Mouse (Mus musculus) gastrocnemius, postnatal 4 days (tissue): Measurements from ENCODE around the gene Unc93a2. TPM values are rescaled to one million over a fixed set of nuclear protein-coding genes. Genes with fewer than 3 reads are reported as not detected.
"Not testable (repeated sequence)": the region's sequence is repeated elsewhere in the genome, so short reads cannot be mapped to it uniquely, and the experiment has no call there.

ENCODE experiments used
- DNase-seq, 2 experiments: peaks; one replicate each; pipeline ENCODE4 v3.0.0; 2021 to 2022; ENCODE audit warnings: low spot score in 2 of 2, mixed read lengths in 2 of 2
- long read RNA-seq, 2 experiments: library from polyadenylated mRNA; stranded (forward); transcript quantifications; one replicate each; pipeline ENCODE4 v2.0.0; 2021
- total RNA-seq, 2 experiments: library from RNA; stranded (reverse); gene quantifications; 2 replicates each; pipeline ENCODE4 v1.2.3; 2021

The Unc93a2 gene
- under 1 TPM; 0.39 to 0.52 TPM for total RNA-seq
- long read RNA-seq, experiment 1, partial matches to known transcripts = 0 of 1 reads
- long read RNA-seq, experiment 1, other reads (novel, unspliced or antisense) = 1 of 1 reads
- long read RNA-seq, experiment 2 = 0 reads

DNA sequence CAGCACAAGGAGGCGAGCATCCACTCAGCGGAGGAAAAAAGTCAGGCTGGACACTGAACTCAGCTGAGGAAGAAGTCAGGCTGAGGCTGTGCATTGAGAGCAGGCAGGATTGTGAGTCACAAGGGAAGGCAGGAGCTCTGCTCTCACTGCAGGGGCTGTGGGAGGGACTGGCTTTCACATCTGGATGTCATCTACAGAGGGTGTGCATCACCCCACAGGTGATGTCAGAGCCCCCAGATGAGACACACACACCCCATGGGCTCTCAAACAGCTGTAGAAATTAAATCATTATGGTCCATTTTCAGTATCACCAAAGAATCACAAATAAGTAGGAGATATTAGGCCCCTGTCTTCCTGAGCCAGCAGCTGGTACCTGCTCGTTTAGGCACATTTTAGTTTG is at the start of gene Unc93a2:
Gene Unc93a2 (minus strand): TSS at position 101 of the 400 bp plus-strand sequence.
- DNase-seq = not testable (repeated sequence)

GRCm38 (mm10) chr17:7434121-7434520 is 48.9 kb upstream of the Unc93a2 start:
- not testable (repeated sequence) for DNase-seq

DNA sequence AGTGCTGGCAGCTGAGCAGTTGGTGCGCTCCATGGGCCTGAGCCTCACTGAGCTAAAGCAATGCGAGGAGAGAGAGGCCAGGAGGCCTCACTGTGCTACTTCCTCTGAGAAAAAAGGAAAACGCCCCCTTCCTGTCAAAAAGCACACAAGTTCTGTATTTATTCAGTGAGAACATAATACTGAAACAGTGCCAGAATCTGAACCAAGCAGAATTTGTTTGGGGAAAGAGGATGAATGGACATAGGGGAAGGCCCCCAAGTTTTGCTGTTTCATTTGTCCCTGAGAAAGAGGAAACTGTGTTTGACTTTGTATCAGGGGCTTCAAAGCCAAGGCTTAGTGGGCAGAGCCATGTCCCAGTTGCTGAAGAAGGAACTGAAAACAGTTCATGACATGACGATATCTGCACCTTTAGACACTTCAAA is 45.0 kb upstream of the Unc93a2 start:
- DNase-seq = not testable (repeated sequence)

GRCm38 (mm10) chr17:7420191-7420973 is 35.1 kb upstream of the Unc93a2 start:
- DNase-seq = not testable (repeated sequence)

DNA sequence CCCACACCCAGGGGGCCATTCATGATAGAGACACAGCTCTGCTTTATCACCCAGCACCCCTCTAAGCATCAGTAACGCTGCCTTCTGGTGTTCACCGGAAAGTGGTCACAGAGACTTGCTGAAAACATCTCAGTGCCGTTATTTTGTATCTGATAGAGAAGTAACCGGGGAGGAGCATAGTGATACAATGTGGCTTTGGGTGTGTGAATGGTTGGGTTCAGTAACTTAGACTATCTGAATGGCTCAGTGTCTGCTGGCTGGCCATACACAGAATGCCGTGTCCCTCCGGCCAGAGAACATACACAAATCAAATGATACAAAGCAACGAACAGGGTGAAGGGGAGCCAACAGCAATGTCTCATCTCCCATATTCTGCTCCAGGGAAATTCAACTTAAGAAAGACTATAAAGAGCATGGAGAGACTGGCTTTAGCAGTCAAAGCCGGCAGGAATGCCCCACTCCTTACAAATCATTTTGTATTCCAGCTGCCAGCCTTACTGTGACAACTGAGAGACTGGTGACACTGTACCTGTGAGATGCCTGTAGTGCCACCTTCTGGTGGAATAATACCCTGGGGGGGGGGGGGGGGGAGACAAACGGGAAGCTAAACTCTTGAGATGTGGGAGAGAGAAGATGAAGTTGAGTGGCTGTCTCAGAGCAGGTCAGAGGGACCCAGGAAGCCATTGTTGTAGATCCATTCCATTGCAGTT is 29.5 kb upstream of the Unc93a2 start:
- not testable (repeated sequence) for DNase-seq

DNA sequence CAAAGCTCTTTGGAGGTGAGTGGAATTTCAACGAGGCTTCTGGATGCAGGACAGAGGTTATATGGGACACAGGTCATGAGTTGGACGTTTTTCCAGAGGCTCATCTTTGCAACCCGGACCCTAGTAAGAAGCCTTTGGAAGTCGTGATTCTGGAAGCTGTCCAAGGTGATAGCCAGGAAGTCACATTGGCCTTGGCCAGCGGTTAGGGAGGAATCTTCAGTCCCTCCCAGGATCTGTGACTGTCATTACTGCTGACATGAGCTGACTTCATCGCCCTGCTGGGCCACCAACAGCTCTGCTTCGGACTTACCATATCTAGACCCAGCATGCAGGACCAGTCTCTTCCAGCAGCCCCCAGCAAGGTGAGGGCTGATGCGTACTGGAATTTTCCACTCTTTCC is 28.1 kb upstream of the Unc93a2 start:
- DNase-seq = not testable (repeated sequence)

- not testable (repeated sequence) for DNase-seq
Observed at GRCm38 (mm10) chr17:7399770-7400169, 14.5 kb upstream of the Unc93a2 start.

DNA sequence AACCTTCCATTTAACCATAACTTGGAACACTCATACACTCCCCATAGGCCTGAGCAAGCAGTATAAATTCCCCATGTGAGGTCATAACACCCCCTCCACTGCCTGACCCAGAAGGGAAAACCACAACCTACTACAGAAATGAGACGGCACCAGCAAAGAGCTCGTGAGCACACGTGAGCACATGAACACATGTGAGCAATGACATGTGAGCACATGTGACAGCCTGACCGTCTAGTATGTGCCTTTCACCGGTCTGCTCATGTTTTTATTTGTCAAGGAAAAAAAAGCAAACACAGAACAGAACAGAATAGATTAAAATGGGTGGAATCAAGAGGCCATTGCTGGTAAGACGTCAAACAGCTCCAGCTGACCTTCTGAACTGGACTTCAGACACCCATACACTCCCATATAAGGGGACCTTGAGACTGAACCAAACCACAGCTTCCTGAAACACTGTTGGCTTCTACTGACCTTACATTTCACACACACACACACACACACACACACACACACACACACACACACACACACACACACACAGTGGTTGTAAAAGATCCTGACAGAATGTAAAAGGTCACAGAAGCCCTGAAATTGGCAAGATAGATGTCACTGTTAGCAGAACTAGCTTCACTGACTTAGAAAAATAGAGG is 13.1 kb upstream of the Unc93a2 start:
- DNase-seq = not testable (repeated sequence)

- DNase-seq = not testable (repeated sequence)
Observed at GRCm38 (mm10) chr17:7397079-7397478, 11.8 kb upstream of the Unc93a2 start.

DNA sequence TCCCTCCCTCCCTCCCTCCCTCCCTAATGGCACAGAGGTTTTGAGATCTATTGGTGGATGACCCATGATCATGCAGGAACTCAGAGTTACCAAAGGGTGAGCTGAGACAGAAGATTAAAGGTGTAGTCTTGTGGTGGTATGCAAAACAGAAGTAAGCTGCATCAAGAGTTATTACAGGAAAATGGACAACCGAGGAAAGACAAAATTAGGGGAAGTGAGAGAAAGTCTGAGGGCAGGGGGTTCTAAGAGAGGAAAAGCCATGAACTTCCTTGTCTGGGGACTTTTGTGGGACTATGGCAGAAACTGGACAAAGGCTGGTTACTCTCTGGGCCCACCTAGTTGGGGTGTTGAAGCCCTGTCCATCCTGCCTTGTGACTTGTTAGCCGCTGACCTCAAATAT is 11.0 kb upstream of the Unc93a2 start:
- DNase-seq = not testable (repeated sequence)

DNA sequence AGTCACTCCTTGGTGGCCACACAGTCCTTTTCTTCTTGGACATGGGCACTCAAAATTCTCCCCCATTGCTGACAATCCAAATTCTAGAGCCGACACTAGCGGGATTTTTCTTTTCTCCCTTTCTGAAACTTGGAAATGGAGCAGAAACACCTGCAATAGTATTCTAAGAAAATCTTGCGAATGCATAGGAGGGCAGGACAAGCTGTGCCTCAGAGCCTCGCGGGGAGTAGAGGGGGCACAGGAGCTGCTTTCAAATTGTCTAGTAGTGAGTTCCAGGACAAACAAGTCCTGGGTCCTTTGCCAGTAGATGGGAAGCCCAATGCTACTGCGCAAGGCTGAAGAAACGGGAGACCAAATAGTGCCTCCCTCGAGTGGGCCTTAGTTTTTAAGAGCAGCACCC is 10.4 kb upstream of the Unc93a2 start:
- DNase-seq = not testable (repeated sequence)

- not testable (repeated sequence) for DNase-seq
Observed at GRCm38 (mm10) chr17:7395116-7395515, 9.9 kb upstream of the Unc93a2 start.

DNA sequence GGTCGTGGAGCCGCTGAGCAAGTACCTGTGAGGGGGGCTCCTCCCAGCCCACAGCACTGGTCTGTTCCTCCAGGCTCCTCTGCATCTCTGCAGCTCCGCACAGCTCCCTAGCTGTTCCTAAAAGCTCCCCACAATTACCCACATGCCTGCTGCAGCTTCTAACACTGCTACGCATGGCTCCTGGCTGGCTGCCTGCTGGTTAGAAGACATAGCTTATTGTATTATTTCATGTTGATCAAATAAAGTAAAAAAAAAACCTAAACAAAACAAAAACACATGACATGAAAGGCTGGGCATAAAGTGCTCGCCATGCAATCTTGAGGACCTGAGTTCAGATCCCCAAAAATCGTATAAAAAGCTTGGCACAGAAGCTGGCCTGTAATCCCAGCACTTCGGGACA is 4.6 kb upstream of the Unc93a2 start:
- DNase-seq = not testable (repeated sequence)

GRCm38 (mm10) chr17:7388958-7389356 is 3.7 kb upstream of the Unc93a2 start:
- not testable (repeated sequence) for DNase-seq

GRCm38 (mm10) chr17:7388341-7388957 is 3.2 kb upstream of the Unc93a2 start:
- not testable (repeated sequence) for DNase-seq

- DNase-seq = not testable (repeated sequence)
Observed at GRCm38 (mm10) chr17:7386016-7386415, 752 bp upstream of the Unc93a2 start.

DNA sequence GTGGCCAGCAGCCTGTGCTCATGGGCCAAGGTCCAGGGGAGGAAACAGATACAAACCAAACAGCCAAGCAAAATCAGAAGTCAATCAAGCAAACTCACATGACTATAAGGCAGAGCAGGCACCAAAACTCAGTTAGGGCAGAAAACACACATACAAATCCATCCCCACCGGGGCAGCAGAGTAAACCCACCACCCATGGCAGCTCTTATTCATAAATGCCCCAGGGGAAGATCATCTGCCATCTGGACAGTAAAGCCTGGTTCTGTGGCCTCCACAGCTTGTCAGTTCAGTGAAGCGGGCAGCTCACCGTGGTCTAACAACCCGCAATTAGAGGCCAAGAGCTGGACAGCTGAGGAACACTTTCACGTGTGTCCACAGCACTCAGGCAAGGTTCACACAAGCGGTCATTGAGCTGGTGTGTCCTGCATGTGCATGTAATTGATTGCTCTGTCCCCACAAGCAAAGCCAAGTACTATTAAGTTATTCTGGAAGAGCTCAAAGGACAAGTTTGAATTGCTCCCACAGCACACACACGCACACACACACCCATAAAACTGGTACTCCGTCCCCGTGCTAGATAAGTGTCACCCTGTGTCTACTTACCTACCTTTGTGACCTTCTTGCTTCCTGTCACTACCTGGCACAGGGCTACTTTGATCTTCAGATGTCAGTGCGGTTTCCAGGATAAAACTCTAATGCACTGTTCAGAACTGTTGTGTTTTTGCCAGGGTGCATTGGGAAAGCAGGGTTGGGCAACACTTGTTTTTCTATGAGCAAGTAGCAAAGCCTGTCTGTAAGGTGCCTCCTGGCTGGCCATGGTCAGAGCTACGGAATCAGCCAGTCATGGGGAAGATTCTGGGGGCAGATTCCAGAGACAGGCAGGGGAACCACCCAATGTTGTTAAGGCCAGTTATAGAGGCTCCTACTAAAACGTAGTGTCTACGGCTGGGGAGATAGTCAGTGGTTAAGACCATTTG is 1.8 kb downstream of the Unc93a2 start:
- not testable (repeated sequence) for DNase-seq

- not testable (repeated sequence) for DNase-seq
Observed at GRCm38 (mm10) chr17:7382711-7383110, 2.6 kb downstream of the Unc93a2 start.

DNA sequence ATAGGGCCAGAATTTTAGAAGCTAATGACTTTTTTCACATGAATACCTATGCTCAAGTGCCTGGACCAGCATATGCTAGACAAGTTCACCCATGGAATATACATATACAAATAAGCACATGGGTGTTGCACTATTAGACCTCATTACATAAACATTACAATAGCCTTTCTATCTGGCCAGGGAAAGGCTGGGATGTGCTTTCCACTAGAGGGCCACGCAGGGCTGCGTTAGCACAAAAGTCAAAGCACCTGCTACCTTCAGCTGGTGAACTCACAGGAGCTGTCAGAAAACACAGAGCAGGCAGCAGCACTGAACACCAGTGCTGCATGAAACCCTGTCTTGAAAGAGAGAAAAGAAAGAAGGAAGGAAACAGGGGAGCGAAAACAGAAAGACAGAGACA is 7.4 kb downstream of the Unc93a2 start:
- not testable (repeated sequence) for DNase-seq
